Mouse (Mus musculus) megakaryocyte, embryonic 14.5 days (primary cell): ENCODE data around the gene Gm13420.

Experiments
- FLI1 ChIP-seq: IDR thresholded peaks from 2 replicates; pipeline ENCODE4 v1.6.1; 2012; ENCODE audit warnings: low read length, inconsistent platforms, mixed read lengths
- GATA1 ChIP-seq: IDR thresholded peaks from 3 replicates; pipeline ENCODE4 v1.6.1; 2012; ENCODE audit warnings: mixed read lengths, low read length, inconsistent platforms, borderline replicate concordance

DNA sequence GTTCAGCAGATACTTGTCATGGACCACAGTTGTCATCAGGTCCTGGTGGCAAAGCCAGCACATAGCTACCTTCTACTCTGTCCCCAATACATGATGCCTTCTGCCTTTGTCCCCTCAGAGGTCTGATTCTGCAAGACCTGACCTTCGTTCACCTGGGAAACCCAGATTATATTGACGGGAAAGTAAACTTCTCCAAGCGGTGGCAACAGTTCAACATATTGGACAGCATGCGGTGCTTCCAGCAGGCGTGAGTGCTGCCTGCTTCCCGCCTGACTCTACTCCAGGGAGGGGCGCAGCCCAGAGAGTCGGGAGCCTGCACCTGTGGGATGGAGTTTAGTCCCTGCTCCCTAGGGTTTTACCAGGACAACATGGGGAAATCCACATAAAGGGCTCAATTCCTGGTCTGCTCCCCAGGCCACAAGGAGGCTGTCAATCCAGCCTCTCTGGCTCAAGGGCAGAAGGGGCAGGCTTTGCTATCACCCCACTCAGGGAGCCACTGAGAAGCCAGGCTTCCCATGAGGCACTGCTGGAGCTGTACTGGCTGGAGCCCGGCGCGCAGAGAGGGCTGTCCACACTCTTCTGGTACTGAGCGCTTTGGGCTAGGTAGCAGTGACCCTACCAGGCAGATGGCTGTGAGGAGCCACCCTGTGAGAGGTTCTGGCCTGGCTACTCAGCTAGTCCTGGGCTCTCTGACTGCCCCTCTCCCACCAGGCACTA is 14.1 kb downstream of the Gm13420 start:
- TF ChIP-seq GATA1 (no peak), FLI1 (no peak)
